Mouse (Mus musculus) megakaryocyte, embryonic 14.5 days (primary cell): ENCODE data around the gene Nrip1.

Source experiments
- FLI1 ChIP-seq: IDR thresholded peaks from 2 replicates; pipeline ENCODE4 v1.6.1; 2012; ENCODE audit warnings: low read length, inconsistent platforms, mixed read lengths
- GATA1 ChIP-seq: IDR thresholded peaks from 3 replicates; pipeline ENCODE4 v1.6.1; 2012; ENCODE audit warnings: mixed read lengths, low read length, inconsistent platforms, borderline replicate concordance

DNA sequence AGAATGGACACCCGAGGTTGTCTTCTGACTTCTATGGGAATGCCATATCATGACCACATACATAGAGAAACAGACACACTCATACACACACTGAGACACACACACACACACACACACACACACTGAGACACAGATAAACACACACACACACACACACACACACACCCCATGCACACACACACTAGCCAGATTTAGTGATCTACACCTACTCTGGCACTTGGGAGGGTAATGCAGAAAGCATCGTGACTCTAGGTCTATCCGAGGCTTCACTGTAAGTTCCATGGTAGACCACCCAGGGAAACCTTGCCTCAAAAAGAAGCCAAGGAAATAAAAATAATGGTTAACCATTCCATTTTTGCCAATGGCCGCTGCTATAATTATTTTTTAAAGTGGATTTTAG, 134.8 kb downstream of the Nrip1 start:
- TF ChIP-seq GATA1 (no peak), FLI1 (no peak)
